ENCODE assay signal across 20 mouse cellular contexts in the genomic region with DNA sequence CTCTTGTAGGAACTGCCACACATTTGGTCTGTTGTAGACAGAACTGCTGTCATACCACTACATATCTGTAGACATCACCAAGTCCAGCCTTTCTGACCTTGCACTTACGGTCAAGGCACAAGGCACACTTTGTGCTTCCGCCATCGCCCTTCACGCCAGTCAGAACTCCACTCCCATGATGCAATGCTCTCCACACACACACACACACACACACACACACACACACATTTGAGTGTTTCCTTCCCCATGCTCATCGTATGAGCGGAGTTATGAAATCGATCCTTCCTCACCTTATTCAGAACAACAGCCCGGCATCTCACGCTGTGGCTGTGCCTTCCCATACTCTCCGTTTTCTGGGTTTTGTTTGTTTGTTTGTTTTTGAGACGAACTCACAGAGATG. TPM values are rescaled to one million over a fixed set of nuclear protein-coding genes. Genes with fewer than 3 reads are reported as not detected.
DNase-seq lines count a peak whose midpoint lies in the region; ATAC-seq lines count a peak whose summit lies in the region.
"Had no signal": no experiment of that assay in that cellular context is flagged by ENCODE, and none has a peak within 500 bp of the region (broad histone marks: within the 10 kb centered on the region; RNA-seq: fewer than 3 reads in every experiment).

No protein-coding gene starts in this region.

- peak; percentile 12 for DNase-seq in embryo, embryonic 10 days (ENCODE audit: low spot score)
- no peak for DNase-seq in embryo, embryonic 10.5 days (ENCODE audit: low spot score)
- peak; percentile 16 for DNase-seq in lung, postnatal 36 days
- no peak for DNase-seq in lung, postnatal 25 days (ENCODE audit: low spot score)
- no peak for DNase-seq in cerebellum, adult 11 months
- no peak for DNase-seq in layer of hippocampus, adult 8-10 months (ENCODE audit: low spot score in 2 of 2)
- DNase-seq: adrenal gland, postnatal 25 days; cerebellum, adult 2 months; cerebellum, postnatal 14 days; embryo, embryonic 11 days; gastrocnemius, postnatal 10 days; kidney, adult 8-10 months; kidney, postnatal 4 days; layer of hippocampus, postnatal 36 days; thymus, postnatal 14 days had no signal

- ATAC-seq in megakaryocyte, adult 5-6 weeks (ENCODE audit: poor library complexity, severe bottlenecking) = peak; percentile 84
- ATAC-seq: intestine, embryonic 16.5 days; Patski had no signal

RNA-seq across cellular contexts. Expression of a gene that starts 55.1 kb away (rescaled TPM):
- not detected in 2 replicates for total RNA-seq in megakaryocyte, adult 5-6 weeks (2015)
- not detected in 2 replicates for total RNA-seq in megakaryocyte, adult 5-6 weeks (2017)
- 10 to 100 TPM in 1 of 4 experiments, 1 to 10 TPM in 3; 6.6 to 10.6 (median 7.2) TPM for total RNA-seq in layer of hippocampus, adult 8-10 months (2022)
- total RNA-seq: liver, adult 2 months; MEL had no signal

Comparison
In these comparisons a context has a peak if more than half of its experiments do, and no peak if none do; other contexts are left out.
1. DNase-seq: peak in embryo, embryonic 10 days (single experiment) and lung, postnatal 36 days (single experiment); none in embryo, embryonic 10.5 days (single experiment), lung, postnatal 25 days (single experiment), cerebellum, adult 11 months (single experiment) and layer of hippocampus, adult 8-10 months (0 of 2).
2. RNA of a gene that starts 55.1 kb away (total RNA-seq): 6.6 to 10.6 TPM in layer of hippocampus, adult 8-10 months; not detected in megakaryocyte, adult 5-6 weeks; every median in the first group is over 4 times any median in the second.